Mouse (Mus musculus): ENCODE data around the gene Gm3417. TPM values are rescaled to one million over a fixed set of nuclear protein-coding genes. Genes with fewer than 3 reads are reported as not detected.

The Gm3417 gene
- total RNA-seq, 2 experiments from 2014 or later = 1.6 TPM; not detected in 1

DNA sequence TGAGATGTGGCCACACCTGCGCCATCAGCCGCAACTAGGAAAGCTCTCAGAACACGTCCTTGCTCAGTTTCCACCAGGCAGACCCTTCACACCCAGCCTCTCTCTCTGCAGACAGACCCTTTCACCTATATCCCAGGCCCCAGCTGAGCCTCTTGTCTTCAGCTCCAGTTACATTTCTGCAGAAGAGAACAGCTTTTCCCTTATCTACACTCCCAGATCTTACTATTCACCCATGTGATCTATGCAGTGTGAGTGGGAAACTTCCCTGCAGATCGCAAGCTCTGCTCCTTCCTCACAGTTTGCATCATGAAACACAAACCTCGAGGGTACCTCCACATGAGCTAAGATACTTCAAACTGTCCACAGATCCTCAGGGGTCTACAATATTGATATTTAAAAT is 47.1 kb downstream of the Gm3417 start:
- TF ChIP-seq CTCF (conservative IDR thresholded peaks at IDR 0.05) = no peak
- no peak for DNase-seq (ENCODE audit: low spot score in 2 of 2)
- H3K4me3 ChIP-seq = no peak overlapping the region
- no peak overlapping the region for H3K27ac ChIP-seq

DNA sequence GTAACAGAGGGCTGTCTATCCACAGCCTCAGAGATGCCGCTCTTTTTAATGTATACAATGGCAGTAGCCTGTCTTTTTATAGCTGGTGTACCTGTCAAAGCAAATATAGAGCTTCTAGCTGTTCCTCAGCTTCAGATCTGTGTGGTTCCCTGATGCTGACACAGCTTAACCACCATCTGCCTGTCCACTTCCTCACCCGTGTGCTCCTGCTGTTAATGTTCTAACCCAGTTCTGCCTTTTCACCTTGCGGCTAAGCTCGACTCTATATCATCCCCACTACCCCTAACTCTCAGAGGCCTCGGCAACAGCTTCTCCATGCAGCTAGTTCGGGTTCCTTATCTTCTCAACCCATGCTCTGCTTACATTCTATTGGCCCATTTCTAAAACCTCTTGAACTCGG is 47.9 kb downstream of the Gm3417 start:
- no peak overlapping the region for H3K27ac ChIP-seq
- no peak for DNase-seq (ENCODE audit: low spot score in 2 of 2)
- H3K4me3 ChIP-seq = no peak overlapping the region
- TF ChIP-seq CTCF (conservative IDR thresholded peaks at IDR 0.05) = no peak

DNA sequence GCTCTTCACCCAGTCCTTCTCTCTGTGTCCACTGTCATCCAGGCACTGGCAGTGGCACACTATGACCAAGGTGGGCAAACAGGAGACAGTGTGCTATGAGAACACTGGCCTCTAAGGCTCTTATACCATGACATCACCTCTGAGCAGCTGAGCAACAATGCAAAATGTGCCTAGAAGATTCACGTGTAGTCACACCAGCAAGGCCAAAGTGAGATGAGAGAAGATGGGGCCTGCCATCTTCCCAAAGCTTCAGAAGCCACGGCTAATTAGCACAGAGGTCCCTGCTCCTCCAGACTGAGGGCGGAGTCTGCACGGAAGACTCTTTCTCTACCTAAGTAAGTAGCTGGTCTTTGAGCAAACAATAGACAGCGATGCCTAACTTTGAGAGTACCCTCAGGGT is 50.0 kb downstream of the Gm3417 start:
- DNase-seq (ENCODE audit: low spot score in 2 of 2) = no peak
- no peak overlapping the region for H3K4me3 ChIP-seq
- no peak overlapping the region for H3K27ac ChIP-seq
- no peak for TF ChIP-seq CTCF (conservative IDR thresholded peaks at IDR 0.05)

DNA sequence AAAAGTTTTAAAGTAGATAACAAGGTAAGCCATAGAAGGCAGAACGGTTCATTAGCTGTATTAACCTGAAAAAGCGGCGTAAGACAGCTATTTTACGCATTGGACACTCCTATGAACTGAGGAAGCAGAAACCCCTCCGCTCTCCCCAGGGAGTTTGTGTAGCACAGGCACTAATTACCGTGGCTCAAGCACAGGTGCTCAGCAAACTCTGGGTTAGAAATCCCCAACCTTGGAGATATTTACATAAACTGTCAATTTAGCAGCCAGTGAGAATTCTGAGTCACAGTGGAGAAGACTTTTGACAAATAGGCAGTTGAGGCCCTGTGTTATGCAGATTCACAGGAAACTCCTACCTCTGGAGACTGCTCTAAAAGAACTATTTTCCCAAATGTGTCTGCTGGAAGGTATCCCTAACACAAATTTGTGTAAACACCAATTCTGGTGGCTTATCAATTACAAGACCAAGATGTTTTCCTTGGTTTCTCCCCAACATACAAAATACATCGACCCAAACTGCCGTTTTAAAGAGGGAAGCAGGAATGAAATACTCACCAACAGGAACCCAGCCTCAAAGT is 50.9 kb downstream of the Gm3417 start:
- TF ChIP-seq CTCF (conservative IDR thresholded peaks at IDR 0.05) = no peak
- no peak overlapping the region for H3K4me3 ChIP-seq

DNA sequence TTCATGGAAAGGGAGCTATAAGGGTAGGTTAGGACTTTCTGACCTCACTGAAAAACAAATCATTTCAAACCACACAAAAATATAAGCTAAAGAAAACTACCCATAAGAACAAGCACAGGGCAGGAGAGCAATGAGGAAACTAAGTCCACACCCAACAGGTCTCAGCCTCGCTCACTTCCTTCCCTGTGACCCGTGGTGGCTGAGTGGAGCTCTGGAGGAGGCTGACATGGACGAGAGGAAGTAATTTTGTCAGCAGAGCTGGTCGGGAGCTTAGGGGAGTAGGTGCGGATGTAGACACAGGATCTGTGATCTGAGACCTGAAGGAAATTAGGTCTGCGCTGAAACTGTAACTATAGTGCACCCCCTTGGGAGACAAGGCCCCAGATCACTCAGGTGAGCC is 57.0 kb downstream of the Gm3417 start:
- Histone ChIP-seq H3K4me3 (no peak overlapping the region), H3K27ac (no peak overlapping the region)
- TF ChIP-seq CTCF (conservative IDR thresholded peaks at IDR 0.05) = no peak
- DNase-seq (ENCODE audit: low spot score in 2 of 2) = no peak

More for the DNA sequence above, 50.9 kb downstream of the Gm3417 start:
- DNase-seq (ENCODE audit: low spot score in 2 of 2) = no peak
- H3K27ac ChIP-seq = no peak overlapping the region

DNA sequence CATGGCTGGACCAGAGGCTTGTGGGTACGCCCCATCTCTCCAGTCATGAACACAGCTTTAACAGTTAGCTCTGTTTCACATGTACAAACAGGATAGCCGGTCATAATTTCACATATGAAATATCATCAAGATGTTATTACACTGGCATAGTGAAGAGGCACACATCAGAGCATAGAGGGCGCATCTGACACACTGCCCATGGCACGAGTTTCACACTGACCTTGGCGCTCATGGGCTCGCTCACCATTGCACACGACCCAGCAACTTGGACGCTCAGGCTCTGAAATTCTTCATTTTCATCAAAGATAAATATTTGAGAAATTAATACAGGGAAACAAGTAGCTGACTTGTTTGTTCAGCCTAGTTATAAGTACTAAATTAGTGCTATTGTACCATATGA is 60.7 kb downstream of the Gm3417 start:
- no peak overlapping the region for H3K4me3 ChIP-seq
- no peak for DNase-seq (ENCODE audit: low spot score in 2 of 2)
- no peak for TF ChIP-seq CTCF (conservative IDR thresholded peaks at IDR 0.05)
- no peak overlapping the region for H3K27ac ChIP-seq

DNA sequence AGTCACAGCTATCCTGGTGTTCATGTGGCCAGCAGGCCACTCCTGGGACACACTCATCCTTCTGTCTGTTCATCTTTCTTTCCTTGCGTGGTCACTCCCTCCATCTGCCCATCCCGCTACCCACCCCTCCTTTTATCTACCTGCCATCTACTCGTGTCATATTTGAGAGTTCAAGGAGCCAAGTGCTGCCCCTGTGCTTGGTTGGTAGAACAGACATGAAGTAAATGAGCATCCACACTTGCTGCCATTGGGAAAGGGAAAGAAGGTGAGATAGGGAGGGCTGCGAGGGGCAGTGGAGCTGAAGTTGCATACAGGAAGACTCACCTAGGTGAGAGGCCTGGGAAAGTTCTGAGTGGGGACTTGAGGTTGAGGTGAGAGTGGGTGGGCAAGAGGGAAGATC is 64.2 kb downstream of the Gm3417 start:
- no peak for TF ChIP-seq CTCF (conservative IDR thresholded peaks at IDR 0.05)
- no peak for DNase-seq (ENCODE audit: low spot score in 2 of 2)
- Histone ChIP-seq H3K27ac (no peak overlapping the region), H3K4me3 (no peak overlapping the region)

Other genes with a start within 250 kb of the Gm3417 start
- gene Wdr27, start 35.6 kb downstream of the Gm3417 start, total RNA-seq (2021) = 1 to 10 TPM; 3.9 to 4.2 TPM
- gene 1600012H06Rik, start 35.6 kb downstream of the Gm3417 start, total RNA-seq (2021) = 10 to 100 TPM; 17.1 to 18.1 TPM
- 10 to 100 TPM; 55.1 to 55.6 TPM for gene Phf10, start 17.5 kb downstream of the Gm3417 start, total RNA-seq (2021)
- 1 to 10 TPM; 8.8 to 9.1 TPM for gene 9030025P20Rik, start 322 bp downstream of the Gm3417 start, total RNA-seq (2021)
- gene Gm3435, start 31.4 kb upstream of the Gm3417 start, total RNA-seq (2021) = 1 to 10 TPM; 5.6 to 5.9 TPM
- gene Ermard, start 62.4 kb upstream of the Gm3417 start, total RNA-seq (2021) = 10 to 100 TPM; 53.9 to 69.1 TPM
- gene Tcte3, start 62.7 kb upstream of the Gm3417 start, total RNA-seq (2021) = 1 to 10 TPM in 1 of 2 experiments, not detected in 1; 1.3 TPM
- 10 to 100 TPM in 1 of 2 experiments, 1 to 10 TPM in 1; 7.8 to 11.3 TPM for gene Gm3448, start 62.7 kb upstream of the Gm3417 start, total RNA-seq (2021)